Mouse (Mus musculus): ENCODE results near the gene Pitpnm2. TPM values are rescaled to one million over a fixed set of nuclear protein-coding genes. Genes with fewer than 3 reads are reported as not detected.

Pitpnm2 gene
- polyA plus RNA-seq, 1 experiment from 2014 or later: 1.3 TPM

DNA sequence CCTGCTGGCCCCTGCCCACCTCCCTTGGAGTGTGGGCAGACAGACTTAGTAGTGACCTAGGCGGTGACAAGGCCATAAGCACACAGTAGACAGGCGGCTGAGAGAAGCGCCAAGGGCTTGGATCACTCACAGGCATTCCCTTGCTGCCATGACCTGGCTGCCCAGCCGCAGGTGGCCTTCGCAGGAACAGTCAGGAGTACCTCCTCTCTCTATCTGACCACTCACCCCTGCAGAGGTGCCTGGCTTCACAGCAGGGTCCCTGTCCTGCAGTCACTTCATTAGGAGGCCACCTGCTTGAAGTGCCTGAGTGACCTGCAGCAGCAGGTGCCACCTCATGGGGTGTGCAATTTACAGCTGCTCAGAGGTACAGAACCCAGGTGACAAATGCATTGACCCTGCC is 50.4 kb downstream of the Pitpnm2 start:
- Histone ChIP-seq H3K4me1 (replicated peaks) (peaks cover 81% of the 10 kb centered on the region), H3K27me3 (no peaks in the 10 kb centered on the region), H3K36me3 (0 out of 2 replicates have a peak, but pooled peaks cover 3% of the 10 kb centered on the region), H3K27ac (no peak overlapping the region), H3K9me3 (replicated peaks) (no peaks in the 10 kb centered on the region), H3K9ac (no peak overlapping the region), H3K4me2 (no peak overlapping the region), H3K4me3 (replicated peaks) (no peak overlapping the region)
- DNase-seq (no peak), ATAC-seq (ENCODE audit: low read depth) (no peak)
- 80% methylated on average over 5 of the region's 5 CpGs for WGBS (ENCODE audit: insufficient replicate concordance)

DNA sequence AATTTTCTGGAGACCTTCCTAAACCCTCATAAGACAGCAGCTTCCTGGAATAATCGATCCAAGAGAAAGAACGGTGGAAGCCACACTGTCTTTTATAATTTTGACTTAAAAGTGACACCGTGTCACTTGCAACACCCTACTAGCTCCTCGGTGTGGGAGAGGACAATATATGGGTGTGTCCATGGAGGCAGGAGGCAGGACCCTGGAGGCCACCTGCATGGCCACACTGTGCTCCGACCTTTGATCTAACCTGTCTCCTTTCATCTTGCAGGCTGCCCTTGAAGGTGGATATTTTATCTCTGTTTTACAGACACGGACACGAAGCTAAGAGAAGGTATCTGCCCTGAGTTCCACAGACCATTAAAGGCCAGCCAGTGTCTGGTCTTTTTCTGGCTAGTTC is 51.1 kb downstream of the Pitpnm2 start:
- 46% methylated on average over 7 of the region's 7 CpGs for WGBS (ENCODE audit: insufficient replicate concordance)
- no peak overlapping the region for H3K4me3 ChIP-seq (replicated peaks)
- no peak overlapping the region for H3K4me2 ChIP-seq
- peaks cover 82% of the 10 kb centered on the region for H3K4me1 ChIP-seq (replicated peaks)
- peak overlapping the region; percentile 0; the same call in 1 of the 2 replicates for H3K9ac ChIP-seq
- H3K9me3 ChIP-seq (replicated peaks): no peaks in the 10 kb centered on the region
- ATAC-seq (ENCODE audit: low read depth): no peak
- 0 out of 2 replicates have a peak, but pooled peaks cover 3% of the 10 kb centered on the region for H3K36me3 ChIP-seq
- H3K27ac ChIP-seq: no peak overlapping the region
- DNase-seq: no peak
- H3K27me3 ChIP-seq: no peaks in the 10 kb centered on the region

DNA sequence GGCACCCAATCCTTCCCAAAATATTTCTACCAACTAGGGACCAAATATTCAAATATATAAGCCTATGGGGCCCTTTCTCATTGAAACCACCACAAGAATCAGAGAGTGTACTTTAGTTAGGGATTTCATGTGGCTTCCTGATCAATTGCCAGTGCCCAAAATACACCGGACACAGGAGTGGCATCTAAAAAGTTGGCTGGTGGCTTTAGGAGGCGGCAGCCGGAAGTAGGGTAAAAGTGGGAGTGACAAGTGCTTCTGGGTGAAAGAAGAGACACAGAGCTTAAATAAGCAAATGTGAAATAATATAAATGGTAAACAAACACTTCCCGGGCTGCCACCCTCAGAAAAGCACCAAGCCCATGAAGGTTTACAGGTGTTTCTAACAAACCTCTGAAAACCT is 53.5 kb downstream of the Pitpnm2 start:
- WGBS (ENCODE audit: insufficient replicate concordance): 84% methylated on average over 4 of the region's 4 CpGs
- 0 out of 2 replicates have a peak, but pooled peaks cover 3% of the 10 kb centered on the region for H3K36me3 ChIP-seq
- no peaks in the 10 kb centered on the region for H3K27me3 ChIP-seq
- H3K4me3 ChIP-seq (replicated peaks): no peak overlapping the region
- DNase-seq (no peak), ATAC-seq (ENCODE audit: low read depth) (no peak)
- H3K9me3 ChIP-seq (replicated peaks): no peaks in the 10 kb centered on the region
- H3K4me2 ChIP-seq: no peak overlapping the region
- H3K27ac ChIP-seq: no peak overlapping the region
- H3K9ac ChIP-seq: no peak overlapping the region
- H3K4me1 ChIP-seq (replicated peaks): peaks cover 69% of the 10 kb centered on the region

DNA sequence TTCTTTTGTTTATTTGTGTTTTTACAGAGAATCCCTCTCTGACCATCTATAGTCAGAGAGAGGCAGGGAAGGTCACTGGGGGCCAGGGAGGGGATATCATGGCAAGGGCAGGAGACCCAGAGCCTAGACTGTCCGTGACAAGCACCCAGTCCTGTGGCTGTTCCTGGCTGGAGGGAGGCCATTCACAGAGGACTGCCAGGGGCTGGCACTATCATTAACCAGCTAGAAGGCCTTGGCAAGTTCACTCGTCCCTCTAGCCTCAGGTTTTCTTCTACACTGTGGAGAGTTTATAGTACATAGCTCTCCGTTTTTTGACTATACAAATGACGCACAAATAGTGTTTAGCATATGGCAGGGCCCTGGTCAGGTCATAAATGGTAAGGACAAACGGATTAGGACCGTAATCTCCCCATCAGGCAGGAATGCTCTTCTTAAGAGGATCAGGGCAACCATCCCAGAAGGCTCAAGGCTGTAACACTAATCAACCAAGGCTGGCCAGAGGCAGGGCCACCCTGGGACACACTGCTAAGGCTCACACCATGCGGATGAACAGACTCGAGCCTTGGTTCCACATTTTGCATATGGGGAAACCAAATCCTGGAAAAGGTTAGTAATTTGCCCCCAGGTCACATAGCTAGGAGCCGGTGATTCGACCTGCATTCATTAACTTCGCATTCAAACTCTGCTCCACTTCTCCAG is 55.0 kb downstream of the Pitpnm2 start:
- H3K36me3 ChIP-seq: no peaks in the 10 kb centered on the region
- H3K4me2 ChIP-seq: no peak overlapping the region
- 73% methylated on average over 11 of the region's 11 CpGs for WGBS (ENCODE audit: insufficient replicate concordance)
- H3K4me1 ChIP-seq (replicated peaks): peaks cover 67% of the 10 kb centered on the region
- no peak overlapping the region for H3K27ac ChIP-seq
- H3K4me3 ChIP-seq (replicated peaks): no peak overlapping the region
- H3K9ac ChIP-seq: no peak overlapping the region
- H3K27me3 ChIP-seq: no peaks in the 10 kb centered on the region
- no peaks in the 10 kb centered on the region for H3K9me3 ChIP-seq (replicated peaks)
- ATAC-seq (ENCODE audit: low read depth): no peak
- DNase-seq: no peak

DNA sequence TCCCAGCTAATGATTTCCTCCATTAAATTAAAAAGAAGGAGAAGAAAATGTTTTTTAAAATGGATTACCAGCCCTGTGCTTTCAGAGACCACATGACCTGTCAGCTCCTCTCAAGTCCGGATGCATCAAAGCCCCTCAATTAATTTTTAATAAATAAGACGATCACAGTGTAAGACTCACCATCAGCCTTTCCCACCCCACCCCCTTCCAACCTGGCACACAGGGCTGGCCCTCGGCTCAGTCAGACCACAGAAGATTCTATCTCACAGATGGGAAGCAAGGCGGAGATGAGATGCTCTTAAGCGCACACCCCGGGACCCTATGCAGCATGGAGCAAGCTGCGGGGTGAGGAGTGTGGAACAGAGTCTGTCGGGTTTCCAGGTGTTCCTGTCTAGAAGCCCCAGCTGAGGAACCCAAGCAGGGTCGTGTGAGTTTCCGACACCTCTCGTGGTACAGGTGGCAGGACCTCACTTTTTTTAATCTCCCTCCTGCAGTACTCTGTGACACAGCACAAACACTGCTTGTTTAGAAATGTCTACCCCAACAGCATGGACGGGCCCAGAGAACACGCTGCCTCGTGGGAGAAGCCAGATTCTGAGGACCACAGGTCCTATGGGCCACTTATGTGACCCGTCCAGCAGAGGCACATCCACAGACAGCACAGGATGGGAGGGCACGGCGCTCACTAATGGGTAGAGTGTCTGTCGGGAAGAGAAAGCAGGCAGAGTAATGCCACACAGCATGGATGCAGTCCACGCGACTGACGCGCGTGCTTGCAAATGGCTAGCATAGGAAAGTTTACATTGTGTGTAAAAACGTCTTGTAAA is 56.1 kb downstream of the Pitpnm2 start:
- peaks cover 67% of the 10 kb centered on the region for H3K4me1 ChIP-seq (replicated peaks)
- H3K4me2 ChIP-seq: no peak overlapping the region

DNA sequence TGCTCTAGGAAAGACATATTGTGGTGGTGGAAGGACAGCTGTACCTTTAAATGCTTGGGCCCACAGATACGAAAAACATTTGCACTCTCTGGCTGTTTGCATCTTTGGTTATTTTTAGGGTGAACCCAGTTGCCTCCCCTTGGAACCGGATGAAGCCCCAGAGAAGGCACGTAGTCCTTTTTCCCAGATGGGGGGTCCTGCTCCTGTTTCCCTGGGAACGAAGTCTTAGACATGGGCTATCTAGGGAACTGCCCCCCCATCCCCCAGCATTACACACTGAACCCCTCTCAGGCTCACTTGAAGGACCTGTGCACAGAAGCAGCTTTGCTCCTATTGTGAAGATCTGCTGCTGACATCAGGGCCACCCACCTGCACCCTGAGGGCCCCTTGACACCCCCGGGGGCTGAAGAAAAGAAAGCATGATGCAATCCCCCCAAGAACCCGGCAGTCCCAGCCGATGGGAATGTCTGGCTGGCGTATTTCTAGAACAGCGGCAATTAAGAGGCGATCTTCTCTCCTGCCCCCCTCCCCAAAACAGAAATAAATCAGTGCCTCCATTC is 56.8 kb downstream of the Pitpnm2 start:
- DNase-seq (no peak), ATAC-seq (ENCODE audit: low read depth) (no peak)
- Histone ChIP-seq H3K9ac (no peak overlapping the region), H3K4me1 (replicated peaks) (peaks cover 65% of the 10 kb centered on the region), H3K36me3 (no peaks in the 10 kb centered on the region), H3K4me3 (replicated peaks) (no peak overlapping the region), H3K4me2 (no peak overlapping the region), H3K9me3 (replicated peaks) (no peaks in the 10 kb centered on the region), H3K27ac (no peak overlapping the region), H3K27me3 (no peaks in the 10 kb centered on the region)
- 76% methylated on average over 10 of the region's 10 CpGs for WGBS (ENCODE audit: insufficient replicate concordance)

More for the DNA sequence above, 56.1 kb downstream of the Pitpnm2 start:
- Histone ChIP-seq H3K27me3 (no peaks in the 10 kb centered on the region), H3K36me3 (no peaks in the 10 kb centered on the region), H3K9me3 (replicated peaks) (no peaks in the 10 kb centered on the region), H3K9ac (no peak overlapping the region), H3K4me3 (replicated peaks) (no peak overlapping the region), H3K27ac (no peak overlapping the region)
- 75% methylated on average over 24 of the region's 24 CpGs for WGBS (ENCODE audit: insufficient replicate concordance)
- ATAC-seq (ENCODE audit: low read depth): no peak
- no peak for DNase-seq

DNA sequence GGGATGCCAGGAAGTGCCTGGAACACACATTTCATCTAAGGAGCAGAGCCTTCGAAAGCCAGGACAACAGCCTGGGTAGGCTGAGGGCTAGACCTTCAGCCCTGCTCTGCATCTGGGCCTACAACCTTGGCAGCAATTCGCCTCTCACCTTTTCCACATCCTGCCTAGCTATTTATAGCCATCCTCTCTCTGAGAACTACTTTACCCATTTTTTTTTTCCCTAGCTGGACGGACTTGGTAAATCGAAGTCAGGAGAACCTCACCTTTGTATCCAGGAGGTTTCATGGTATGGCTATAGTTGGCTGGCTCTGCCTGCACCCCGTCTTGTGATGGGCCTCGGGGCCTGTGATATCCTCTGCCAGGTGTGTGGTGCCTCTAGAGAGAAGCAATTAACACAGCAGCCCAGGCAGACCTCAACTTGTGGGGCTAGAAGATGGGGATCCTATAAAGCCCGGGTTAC is 57.3 kb downstream of the Pitpnm2 start:
- Histone ChIP-seq H3K36me3 (no peaks in the 10 kb centered on the region), H3K9me3 (replicated peaks) (no peaks in the 10 kb centered on the region), H3K9ac (no peak overlapping the region), H3K4me1 (replicated peaks) (peaks cover 65% of the 10 kb centered on the region), H3K27me3 (no peaks in the 10 kb centered on the region), H3K4me3 (replicated peaks) (no peak overlapping the region), H3K4me2 (no peak overlapping the region), H3K27ac (no peak overlapping the region)
- WGBS (ENCODE audit: insufficient replicate concordance): 76% methylated on average over 7 of the region's 7 CpGs
- DNase-seq: no peak
- ATAC-seq (ENCODE audit: low read depth): no peak

DNA sequence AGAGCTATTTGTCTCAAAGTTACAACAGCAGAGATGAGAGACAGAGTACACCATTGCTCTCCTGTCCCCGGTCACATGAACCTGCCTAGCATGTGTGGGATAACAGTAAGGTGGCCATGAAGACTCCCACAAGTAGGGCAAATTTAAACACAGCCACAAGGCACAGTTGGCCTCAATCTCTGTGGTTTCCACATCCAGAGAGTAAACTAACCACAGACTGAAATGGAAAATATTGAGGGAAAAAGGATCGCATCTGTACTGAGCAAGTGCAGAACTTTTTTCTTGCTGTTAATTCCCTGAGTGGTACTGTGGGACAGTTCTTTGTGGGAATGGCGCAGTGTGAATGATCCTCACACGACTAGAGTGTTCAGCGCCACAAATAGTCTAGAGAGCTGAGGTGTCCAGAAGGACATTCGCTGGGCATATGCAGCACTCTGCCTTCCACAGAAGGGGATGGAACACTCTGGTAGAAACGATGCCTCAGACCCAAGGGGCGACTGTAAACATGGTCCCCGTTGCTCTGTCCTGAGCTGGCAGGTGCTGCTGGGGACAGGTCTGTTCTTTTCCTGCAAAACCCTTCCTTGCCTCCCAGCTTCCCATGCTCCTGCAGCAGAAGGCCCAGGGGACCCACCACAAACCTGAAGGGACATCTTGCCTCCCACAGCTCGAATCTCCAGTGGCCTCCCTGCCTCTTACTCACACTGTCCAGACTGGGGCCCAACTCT is 59.3 kb downstream of the Pitpnm2 start:
- no peak overlapping the region for H3K4me3 ChIP-seq (replicated peaks)
- no peaks in the 10 kb centered on the region for H3K27me3 ChIP-seq
- DNase-seq (no peak), ATAC-seq (ENCODE audit: low read depth) (no peak)
- peaks cover 70% of the 10 kb centered on the region for H3K4me1 ChIP-seq (replicated peaks)
- H3K9ac ChIP-seq: 0 out of 2 replicates have a peak overlapping the region, but pooled peaks have one; percentile 15
- peak overlapping the region; percentile 43; the same call in 1 of the 2 replicates for H3K27ac ChIP-seq
- no peaks in the 10 kb centered on the region for H3K36me3 ChIP-seq
- no peak overlapping the region for H3K4me2 ChIP-seq
- H3K9me3 ChIP-seq (replicated peaks): no peaks in the 10 kb centered on the region
- 77% methylated on average over 10 of the region's 10 CpGs for WGBS (ENCODE audit: insufficient replicate concordance)

DNA sequence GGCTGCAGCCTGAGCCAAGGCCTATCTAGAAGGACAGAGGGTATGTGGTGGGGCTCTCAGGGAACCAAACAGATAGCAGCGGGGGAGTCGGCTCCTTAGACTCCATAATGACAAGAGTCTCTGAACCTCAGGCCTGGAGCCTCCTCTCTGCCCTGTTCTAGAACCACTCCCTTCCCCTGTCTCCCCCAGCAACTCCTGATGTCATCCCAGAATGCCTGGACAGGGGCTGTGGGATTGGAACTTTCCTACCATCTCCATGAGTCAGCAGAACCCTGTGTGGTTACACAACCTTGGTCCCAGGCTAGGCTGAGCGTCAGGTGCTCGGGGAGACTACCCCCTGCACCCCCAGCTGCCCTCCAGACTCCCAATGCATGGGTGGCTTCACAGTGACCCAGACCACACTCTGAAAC is 60.0 kb downstream of the Pitpnm2 start:
- ATAC-seq (ENCODE audit: low read depth) (peak; percentile 84), DNase-seq (no peak)
- no peaks in the 10 kb centered on the region for H3K9me3 ChIP-seq (replicated peaks)
- no peaks in the 10 kb centered on the region for H3K36me3 ChIP-seq
- no peak overlapping the region for H3K4me3 ChIP-seq (replicated peaks)
- peak overlapping the region; percentile 43 for H3K27ac ChIP-seq
- peak overlapping the region; percentile 15; the same call in 1 of the 2 replicates for H3K9ac ChIP-seq
- WGBS (ENCODE audit: insufficient replicate concordance): 42% methylated on average over 4 of the region's 4 CpGs
- no peak overlapping the region for H3K4me2 ChIP-seq
- H3K27me3 ChIP-seq: no peaks in the 10 kb centered on the region
- H3K4me1 ChIP-seq (replicated peaks): peaks cover 70% of the 10 kb centered on the region

DNA sequence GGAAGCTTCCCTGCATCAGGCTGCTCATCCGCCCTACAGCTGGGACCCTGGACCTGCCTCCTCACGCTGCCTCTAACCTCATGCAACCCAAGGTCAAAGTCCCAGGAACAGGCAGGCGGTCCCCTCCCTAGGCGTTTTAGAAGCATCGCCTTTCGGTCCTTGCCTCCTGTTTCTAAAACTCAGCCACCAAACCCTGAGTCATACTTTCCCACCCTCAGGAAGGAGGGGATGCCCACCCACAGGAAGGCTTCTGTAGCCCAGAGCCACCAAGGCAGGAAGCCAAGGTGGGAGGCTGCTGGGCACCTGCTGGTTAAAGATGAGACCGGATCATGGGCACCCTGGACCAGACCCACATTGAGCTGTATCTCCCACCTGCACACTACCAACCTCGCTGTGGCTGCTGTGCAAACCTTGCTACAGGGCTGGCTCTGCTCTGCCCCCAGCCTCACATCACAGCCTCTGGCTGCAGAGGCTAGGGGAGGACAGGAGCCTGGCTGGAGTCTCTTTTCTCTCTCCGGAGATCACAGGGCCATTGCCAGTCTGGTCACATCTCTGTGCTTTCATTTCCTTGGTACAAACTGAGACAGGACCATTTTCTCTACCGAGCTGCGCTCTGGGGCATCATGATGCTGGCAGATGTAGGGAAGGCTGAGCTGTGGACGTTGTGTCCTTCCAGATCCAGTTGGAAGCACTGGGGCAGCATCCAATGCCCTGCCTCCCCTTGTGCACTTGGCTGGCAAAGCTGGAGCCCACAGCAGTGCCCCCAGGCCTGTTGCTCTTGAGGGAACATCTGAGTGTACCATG is 61.9 kb downstream of the Pitpnm2 start:
- H3K9me3 ChIP-seq (replicated peaks): no peaks in the 10 kb centered on the region
- H3K4me2 ChIP-seq: peak overlapping the region; percentile 38
- DNase-seq: no peak
- no peak overlapping the region for H3K27ac ChIP-seq
- H3K27me3 ChIP-seq: no peaks in the 10 kb centered on the region
- H3K4me3 ChIP-seq (replicated peaks): no peak overlapping the region
- ATAC-seq (ENCODE audit: low read depth): no peak
- 71% methylated on average over 12 of the region's 12 CpGs for WGBS (ENCODE audit: insufficient replicate concordance)
- H3K9ac ChIP-seq: no peak overlapping the region
- H3K36me3 ChIP-seq: no peaks in the 10 kb centered on the region
- peaks cover 64% of the 10 kb centered on the region for H3K4me1 ChIP-seq (replicated peaks)
